ENCODE assay signal across 8 mouse cellular contexts in genomic region chr2:152406126-152406525, GRCm38 (mm10). TPM values are rescaled to one million over a fixed set of nuclear protein-coding genes. Genes with fewer than 3 reads are reported as not detected.
A peak's percentile ranks its signal among the peaks of the same experiment; 100 is the strongest.
DNase-seq lines count a peak whose midpoint lies in the region; ATAC-seq lines count a peak whose summit lies in the region.

No protein-coding gene starts in this region.

- no peaks in the 10 kb centered on the region for H3K9me3 ChIP-seq in hindbrain, embryonic 16.5 days (ENCODE audit: control insufficient read depth, low read length)

- peaks cover 19% of the 10 kb centered on the region for H3K4me1 ChIP-seq in hindbrain, embryonic 16.5 days (ENCODE audit: control insufficient read depth, insufficient read depth, low read depth, low read length)

- H3K36me3 ChIP-seq in hindbrain, embryonic 16.5 days (ENCODE audit: control insufficient read depth, insufficient read depth, low read length), result no peaks in the 10 kb centered on the region

- peak overlapping the region; percentile 39 for H3K9ac ChIP-seq in hindbrain, embryonic 16.5 days (ENCODE audit: low read depth, low read length)

- H3K4me2 ChIP-seq in hindbrain, embryonic 16.5 days (ENCODE audit: low read length), result peak overlapping the region; percentile 82

- peak overlapping the region; percentile 79 for H3K27ac ChIP-seq in hindbrain, embryonic 16.5 days (ENCODE audit: low read depth, low read length)

- WGBS in hindbrain, embryonic 16.5 days, result under 1% methylated on average over 19 of the region's 19 CpGs

- H3K27me3 ChIP-seq in hindbrain, embryonic 16.5 days (replicated peaks; ENCODE audit: control insufficient read depth, insufficient read depth, low read length), result no peaks in the 10 kb centered on the region

- peak overlapping the region; percentile 29 for H3K4me3 ChIP-seq in hindbrain, embryonic 16.5 days (ENCODE audit: low read length)

- ATAC-seq in hindbrain, embryonic 16.5 days, result peak; percentile 97

- peak; percentile 91 for DNase-seq in WW6 (ENCODE audit: low read depth, low spot score)
- peak; percentile 85 to 94 for DNase-seq in cerebellum, postnatal 4 days (ENCODE audit: low spot score in 2 of 2)
- peak; percentile 90 for DNase-seq in gastrocnemius, adult 18-20 months (ENCODE audit: low spot score)
- peak; percentile 96 to 99 for DNase-seq in left cerebral cortex, adult 18-20 months (ENCODE audit: low spot score in 2 of 2)
- DNase-seq in lung, postnatal 4 days, result peak; percentile 95 to 99
- peak; percentile 99 for DNase-seq in right cerebral cortex, adult 18-20 months
- DNase-seq in urinary bladder, adult 2 months (ENCODE audit: low spot score), result peak; percentile 70

RNA-seq across cellular contexts. Expression of gene Sox12, which starts 8.3 kb away (rescaled TPM):
- under 1 TPM; 0.34 to 0.57 TPM for total RNA-seq in gastrocnemius, adult 18-20 months (2021)
- polyA plus RNA-seq in hindbrain, embryonic 16.5 days (2015; fragmentation: Nextera tagmentation; extraction: Ambion mirVana), result 10.5 and 11.8 TPM in 2 replicates
- 10 to 100 TPM; 11.8 to 15.9 TPM for total RNA-seq in left cerebral cortex, adult 18-20 months (2021)
- polyA plus RNA-seq in urinary bladder, adult 2 months (2012; rRNA removed), result 8.6 and 12.6 TPM in 2 replicates

RNA-seq across cellular contexts. Expression of gene Zcchc3, which starts 8.7 kb away (rescaled TPM):
- under 1 TPM; 0.62 to 0.76 TPM for total RNA-seq in gastrocnemius, adult 18-20 months (2021)
- 12.5 and 13.8 TPM in 2 replicates for polyA plus RNA-seq in hindbrain, embryonic 16.5 days (2015; fragmentation: Nextera tagmentation; extraction: Ambion mirVana)
- total RNA-seq in left cerebral cortex, adult 18-20 months (2021), result 1 to 10 TPM; 9.4 TPM
- 8.7 and 9.7 TPM in 2 replicates for polyA plus RNA-seq in urinary bladder, adult 2 months (2012; rRNA removed)

RNA-seq across cellular contexts. Expression of gene 6820408C15Rik, which starts 9.3 kb away (rescaled TPM):
- not detected for total RNA-seq in gastrocnemius, adult 18-20 months (2021)
- polyA plus RNA-seq in hindbrain, embryonic 16.5 days (2015; fragmentation: Nextera tagmentation; extraction: Ambion mirVana), result 3.1 and 4.1 TPM in 2 replicates
- 1 to 10 TPM; 1.6 to 2.1 TPM for total RNA-seq in left cerebral cortex, adult 18-20 months (2021)
- 0.40 and 0.45 TPM in 2 replicates for polyA plus RNA-seq in urinary bladder, adult 2 months (2012; rRNA removed)

RNA-seq across cellular contexts. Expression of gene Nrsn2, which starts 29.7 kb away (rescaled TPM):
- total RNA-seq in gastrocnemius, adult 18-20 months (2021), result not detected
- polyA plus RNA-seq in hindbrain, embryonic 16.5 days (2015; fragmentation: Nextera tagmentation; extraction: Ambion mirVana), result 72.0 and 74.0 TPM in 2 replicates
- 100 to 1,000 TPM in 1 of 2 experiments, 10 to 100 TPM in 1; 96.7 to 104 TPM for total RNA-seq in left cerebral cortex, adult 18-20 months (2021)
- not detected in 2 replicates for polyA plus RNA-seq in urinary bladder, adult 2 months (2012; rRNA removed)

RNA-seq across cellular contexts. Expression of gene Defb23, which starts 58.3 kb away (rescaled TPM):
- not detected for total RNA-seq in gastrocnemius, adult 18-20 months (2021)
- polyA plus RNA-seq in hindbrain, embryonic 16.5 days (2015; fragmentation: Nextera tagmentation; extraction: Ambion mirVana), result not detected in 2 replicates
- not detected for total RNA-seq in left cerebral cortex, adult 18-20 months (2021)
- polyA plus RNA-seq in urinary bladder, adult 2 months (2012; rRNA removed), result not detected in 2 replicates

Comparison
In these comparisons a context has a peak if more than half of its experiments do, and no peak if none do; other contexts are left out.
1. Peak in every context shown above with its lines: DNase-seq, ATAC-seq, H3K4me3 ChIP-seq and H3K27ac ChIP-seq.
2. RNA of gene Sox12, which starts 8.3 kb away (total RNA-seq): 11.8 to 15.9 TPM in left cerebral cortex, adult 18-20 months; 0.34 to 0.57 TPM in gastrocnemius, adult 18-20 months; every median in the first group is over 4 times any median in the second.
3. RNA of gene Zcchc3, which starts 8.7 kb away (total RNA-seq): 9.4 TPM in left cerebral cortex, adult 18-20 months; 0.62 to 0.76 TPM in gastrocnemius, adult 18-20 months; every median in the first group is over 4 times any median in the second.